Mouse (Mus musculus): ENCODE measurements around the gene AC129217.1. TPM values are rescaled to one million over a fixed set of nuclear protein-coding genes. Genes with fewer than 3 reads are reported as not detected.
A peak's percentile ranks its signal among the peaks of the same experiment; 100 is the strongest.

Gene AC129217.1
- total and polyA plus RNA-seq, 2 experiments, result 8.2 TPM; not detected in 1

- no peaks in the 10 kb centered on the region for H3K79me2 ChIP-seq (ENCODE audit: control insufficient read depth, insufficient read depth, low read length)
- no peaks in the 10 kb centered on the region for H3K27me3 ChIP-seq (ENCODE audit: control insufficient read depth, insufficient read depth, low read length)
- DNase-seq (ENCODE audit: extremely low read depth, low read depth, low spot score), result peak; percentile 86
- peak overlapping the region; percentile 82 for H3K4me3 ChIP-seq (ENCODE audit: insufficient read depth, low read depth, low read length)
- peak overlapping the region; percentile 88 for H3K9ac ChIP-seq (ENCODE audit: low read depth, low read length)
- peaks cover 17% of the 10 kb centered on the region for H3K36me3 ChIP-seq (ENCODE audit: control insufficient read depth, insufficient read depth, low read length)
- peak overlapping the region; percentile 83 for H3K27ac ChIP-seq (replicated peaks; ENCODE audit: insufficient read depth, low read depth, low read length)
- no peak for TF ChIP-seq POLR2A (IDR thresholded peaks at IDR 0.05; ENCODE audit: extremely low read depth, insufficient read depth, low read length)
- no peak for TF ChIP-seq CTCF (IDR thresholded peaks at IDR 0.05; ENCODE audit: low read depth, low read length)
- WGBS, result 27% methylated on average over 10 of the region's 10 CpGs
- H3K4me1 ChIP-seq (ENCODE audit: control insufficient read depth, insufficient read depth, low read length), result peaks cover 13% of the 10 kb centered on the region; the same call in 1 of the 2 replicates
These were observed 42.8 kb downstream of the AC129217.1 start for GRCm38 (mm10) chr19:8872266-8872840.

DNA sequence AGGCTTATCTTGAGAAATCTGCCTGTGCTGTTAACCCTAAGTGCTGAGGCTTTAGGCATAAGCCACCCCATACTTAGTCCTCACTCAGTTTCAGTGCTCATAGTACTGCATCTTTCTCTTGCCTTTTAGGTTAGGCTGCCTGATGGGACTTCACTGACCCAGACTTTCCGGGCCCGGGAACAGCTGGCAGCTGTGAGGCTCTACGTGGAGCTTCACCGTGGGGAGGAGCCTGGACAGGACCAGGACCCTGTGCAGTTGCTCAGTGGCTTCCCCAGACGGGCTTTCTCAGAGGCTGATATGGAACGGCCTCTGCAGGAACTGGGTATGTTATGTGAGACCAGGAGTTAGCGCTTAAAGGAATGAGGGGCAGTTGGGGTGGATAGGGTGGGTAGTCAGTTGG, 45.5 kb downstream of the AC129217.1 start:
- no peaks in the 10 kb centered on the region for H3K79me2 ChIP-seq (ENCODE audit: control insufficient read depth, insufficient read depth, low read length)
- H3K4me3 ChIP-seq (ENCODE audit: insufficient read depth, low read depth, low read length), result no peak overlapping the region
- peaks cover 12% of the 10 kb centered on the region; the same call in 1 of the 2 replicates for H3K4me1 ChIP-seq (ENCODE audit: control insufficient read depth, insufficient read depth, low read length)
- no peak overlapping the region for H3K9ac ChIP-seq (ENCODE audit: low read depth, low read length)
- no peak for DNase-seq (ENCODE audit: extremely low read depth, low read depth, low spot score)
- H3K27ac ChIP-seq (replicated peaks; ENCODE audit: insufficient read depth, low read depth, low read length), result no peak overlapping the region
- H3K36me3 ChIP-seq (ENCODE audit: control insufficient read depth, insufficient read depth, low read length), result peaks cover 17% of the 10 kb centered on the region
- WGBS, result 91% methylated on average over 7 of the region's 7 CpGs
- no peak for TF ChIP-seq CTCF (IDR thresholded peaks at IDR 0.05; ENCODE audit: low read depth, low read length)
- TF ChIP-seq POLR2A (IDR thresholded peaks at IDR 0.05; ENCODE audit: extremely low read depth, insufficient read depth, low read length), result no peak
- no peaks in the 10 kb centered on the region for H3K27me3 ChIP-seq (ENCODE audit: control insufficient read depth, insufficient read depth, low read length)

- WGBS, result under 1% methylated on average over 42 of the region's 42 CpGs
These were observed 50.9 kb downstream of the AC129217.1 start, which contains the start of gene Uqcc3 for GRCm38 (mm10) chr19:8880311-8881033. Uqcc3 (minus strand) TSS chr19:8880923.

DNA sequence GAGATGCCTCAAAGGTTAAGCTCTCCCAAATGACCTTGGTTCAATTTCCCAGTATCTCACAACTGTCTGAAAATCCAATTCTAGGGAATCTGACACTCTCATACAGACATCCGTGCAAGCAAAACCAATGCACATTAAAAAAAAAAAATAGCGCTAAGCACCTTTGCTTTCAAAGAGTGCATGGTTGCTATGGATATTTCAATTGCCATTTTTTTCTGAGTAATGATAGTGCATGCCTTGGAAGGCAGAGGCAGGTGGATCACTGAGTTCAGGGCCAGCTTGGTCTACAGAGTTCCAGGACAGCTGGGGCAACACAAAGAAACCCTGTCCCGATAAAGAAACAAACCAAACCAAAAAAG, 51.4 kb downstream of the AC129217.1 start:
- TF ChIP-seq POLR2A (IDR thresholded peaks at IDR 0.05; ENCODE audit: extremely low read depth, insufficient read depth, low read length) (no peak), CTCF (IDR thresholded peaks at IDR 0.05; ENCODE audit: low read depth, low read length) (no peak)
- Histone ChIP-seq H3K9ac (ENCODE audit: low read depth, low read length) (no peak overlapping the region), H3K4me1 (ENCODE audit: control insufficient read depth, insufficient read depth, low read length) (peaks cover 5% of the 10 kb centered on the region; the same call in 1 of the 2 replicates), H3K27ac (replicated peaks; ENCODE audit: insufficient read depth, low read depth, low read length) (no peak overlapping the region), H3K79me2 (ENCODE audit: control insufficient read depth, insufficient read depth, low read length) (no peaks in the 10 kb centered on the region), H3K36me3 (ENCODE audit: control insufficient read depth, insufficient read depth, low read length) (peaks cover 2% of the 10 kb centered on the region; the same call in 1 of the 2 replicates), H3K27me3 (ENCODE audit: control insufficient read depth, insufficient read depth, low read length) (no peaks in the 10 kb centered on the region), H3K4me3 (ENCODE audit: insufficient read depth, low read depth, low read length) (peak overlapping the region; percentile 85; the same call in 1 of the 2 replicates)
- 4% methylated on average over 3 of the region's 3 CpGs for WGBS
- DNase-seq (ENCODE audit: extremely low read depth, low read depth, low spot score), result no peak

More at GRCm38 (mm10) chr19:8880311-8881033, 50.9 kb downstream of the AC129217.1 start, which contains the start of gene Uqcc3:
- Histone ChIP-seq H3K27me3 (ENCODE audit: control insufficient read depth, insufficient read depth, low read length) (no peaks in the 10 kb centered on the region), H3K36me3 (ENCODE audit: control insufficient read depth, insufficient read depth, low read length) (peaks cover 3% of the 10 kb centered on the region), H3K79me2 (ENCODE audit: control insufficient read depth, insufficient read depth, low read length) (no peaks in the 10 kb centered on the region), H3K27ac (replicated peaks; ENCODE audit: insufficient read depth, low read depth, low read length) (peak within 1 kb of the TSS; percentile 70), H3K4me3 (ENCODE audit: insufficient read depth, low read depth, low read length) (peak within 1 kb of the TSS; percentile 85), H3K4me1 (ENCODE audit: control insufficient read depth, insufficient read depth, low read length) (peaks cover 5% of the 10 kb centered on the region; the same call in 1 of the 2 replicates), H3K9ac (ENCODE audit: low read depth, low read length) (peak within 1 kb of the TSS; percentile 90)
- DNase-seq (ENCODE audit: extremely low read depth, low read depth, low spot score), result peak; percentile 86
- no peak for TF ChIP-seq CTCF (IDR thresholded peaks at IDR 0.05; ENCODE audit: low read depth, low read length)
- peak; percentile 73; the same call in 1 of the 2 replicates for TF ChIP-seq POLR2A (IDR thresholded peaks at IDR 0.05; ENCODE audit: extremely low read depth, insufficient read depth, low read length)

- Histone ChIP-seq H3K27ac (replicated peaks; ENCODE audit: insufficient read depth, low read depth, low read length) (no peak within 1 kb of the TSS), H3K9ac (ENCODE audit: low read depth, low read length) (no peak within 1 kb of the TSS), H3K79me2 (ENCODE audit: control insufficient read depth, insufficient read depth, low read length) (no peaks in the 10 kb centered on the region), H3K27me3 (ENCODE audit: control insufficient read depth, insufficient read depth, low read length) (no peaks in the 10 kb centered on the region), H3K4me3 (ENCODE audit: insufficient read depth, low read depth, low read length) (no peak within 1 kb of the TSS), H3K4me1 (ENCODE audit: control insufficient read depth, insufficient read depth, low read length) (peaks cover 9% of the 10 kb centered on the region), H3K36me3 (ENCODE audit: control insufficient read depth, insufficient read depth, low read length) (no peaks in the 10 kb centered on the region; the same call in 1 of the 2 replicates)
- TF ChIP-seq POLR2A (IDR thresholded peaks at IDR 0.05; ENCODE audit: extremely low read depth, insufficient read depth, low read length) (no peak), CTCF (IDR thresholded peaks at IDR 0.05; ENCODE audit: low read depth, low read length) (no peak)
- WGBS, result 80% methylated on average over 3 of the region's 3 CpGs
- DNase-seq (ENCODE audit: extremely low read depth, low read depth, low spot score), result no peak
These were observed 54.0 kb downstream of the AC129217.1 start, which contains the start of the genes Lbhd1 and Gm49403 for GRCm38 (mm10) chr19:8883616-8884015. Lbhd1 (plus strand) TSS chr19:8883732. Gm49403 (plus strand) TSS chr19:8883930.

Data from liver, adult 2 months (tissue).